Mouse (Mus musculus): ENCODE data around the gene Zic4. TPM values are rescaled to one million over a fixed set of nuclear protein-coding genes. Genes with fewer than 3 reads are reported as not detected.
A peak's percentile ranks its signal among the peaks of the same experiment; 100 is the strongest.

The Zic4 gene
- polyA plus RNA-seq, 1 experiment = 0.12 TPM

GRCm38 (mm10) chr9:91364127-91364970 lies 2.1 kb downstream of the Zic4 start:
- Histone ChIP-seq H3K27me3 (ENCODE audit: control insufficient read depth, insufficient read depth, low read length) (peaks cover 21% of the 10 kb centered on the region), H3K4me1 (ENCODE audit: control insufficient read depth, insufficient read depth, low read length) (peaks cover 19% of the 10 kb centered on the region), H3K4me3 (ENCODE audit: control insufficient read depth, low read depth, low read length) (peak overlapping the region; percentile 20)

GRCm38 (mm10) chr9:91364971-91365501 lies 2.8 kb downstream of the Zic4 start:
- H3K4me3 ChIP-seq (ENCODE audit: control insufficient read depth, low read depth, low read length) = peak overlapping the region; percentile 31
- no peak overlapping the region for H3K27ac ChIP-seq (ENCODE audit: control insufficient read depth, insufficient read depth, low read depth, low read length)
- peaks cover 21% of the 10 kb centered on the region for H3K27me3 ChIP-seq (ENCODE audit: control insufficient read depth, insufficient read depth, low read length)
- H3K36me3 ChIP-seq (ENCODE audit: control insufficient read depth, insufficient read depth, low read length) = no peaks in the 10 kb centered on the region
- no peak for TF ChIP-seq CTCF (IDR thresholded peaks at IDR 0.05; ENCODE audit: control insufficient read depth, insufficient read depth, insufficient replicate concordance, low read depth, low read length)
- no peak for TF ChIP-seq POLR2A (IDR thresholded peaks at IDR 0.05; ENCODE audit: control insufficient read depth, low read depth, low read length)
- peaks cover 19% of the 10 kb centered on the region for H3K4me1 ChIP-seq (ENCODE audit: control insufficient read depth, insufficient read depth, low read length)

More at GRCm38 (mm10) chr9:91364127-91364970, 2.1 kb downstream of the Zic4 start:
- no peak for TF ChIP-seq POLR2A (IDR thresholded peaks at IDR 0.05; ENCODE audit: control insufficient read depth, low read depth, low read length)
- Histone ChIP-seq H3K27ac (ENCODE audit: control insufficient read depth, insufficient read depth, low read depth, low read length) (no peak overlapping the region), H3K36me3 (ENCODE audit: control insufficient read depth, insufficient read depth, low read length) (no peaks in the 10 kb centered on the region)

DNA sequence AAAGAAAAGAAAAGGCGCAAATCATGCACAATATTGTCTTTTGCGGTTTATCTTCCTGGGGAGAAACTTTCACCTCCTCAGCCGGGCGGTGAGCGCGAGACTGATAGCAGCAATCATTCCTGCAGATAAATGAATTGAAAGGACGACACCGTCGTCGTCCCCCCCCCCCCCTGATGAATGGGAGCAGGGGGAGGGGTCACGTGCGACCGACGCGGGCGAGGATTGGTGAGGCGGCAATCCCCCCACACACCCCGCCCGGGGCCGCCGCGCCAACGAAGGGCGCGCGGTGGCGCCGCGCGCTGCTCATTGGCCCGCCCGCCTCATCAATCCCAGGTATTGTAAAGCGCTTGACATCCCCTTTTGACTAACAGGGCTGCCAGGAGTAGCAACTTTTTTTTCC lies 3.5 kb downstream of the Zic4 start, which contains the start of gene Zic1:
TSS of gene Zic1 (minus strand) at position 147 of the 400 bp plus-strand sequence.
- Histone ChIP-seq H3K36me3 (ENCODE audit: control insufficient read depth, insufficient read depth, low read length) (no peaks in the 10 kb centered on the region), H3K27ac (ENCODE audit: control insufficient read depth, insufficient read depth, low read depth, low read length) (no peak within 1 kb of the TSS), H3K4me3 (ENCODE audit: control insufficient read depth, low read depth, low read length) (peak within 1 kb of the TSS; percentile 31), H3K27me3 (ENCODE audit: control insufficient read depth, insufficient read depth, low read length) (peaks cover 21% of the 10 kb centered on the region), H3K4me1 (ENCODE audit: control insufficient read depth, insufficient read depth, low read length) (peaks cover 19% of the 10 kb centered on the region)
- no peak for TF ChIP-seq CTCF (IDR thresholded peaks at IDR 0.05; ENCODE audit: control insufficient read depth, insufficient read depth, insufficient replicate concordance, low read depth, low read length)
- no peak for TF ChIP-seq POLR2A (IDR thresholded peaks at IDR 0.05; ENCODE audit: control insufficient read depth, low read depth, low read length)

- Histone ChIP-seq H3K36me3 (ENCODE audit: control insufficient read depth, insufficient read depth, low read length) (no peaks in the 10 kb centered on the region), H3K27ac (ENCODE audit: control insufficient read depth, insufficient read depth, low read depth, low read length) (no peak overlapping the region), H3K4me3 (ENCODE audit: control insufficient read depth, low read depth, low read length) (no peak overlapping the region), H3K27me3 (ENCODE audit: control insufficient read depth, insufficient read depth, low read length) (peaks cover 21% of the 10 kb centered on the region), H3K4me1 (ENCODE audit: control insufficient read depth, insufficient read depth, low read length) (peaks cover 18% of the 10 kb centered on the region)
- no peak for TF ChIP-seq POLR2A (IDR thresholded peaks at IDR 0.05; ENCODE audit: control insufficient read depth, low read depth, low read length)
- TF ChIP-seq CTCF (IDR thresholded peaks at IDR 0.05; ENCODE audit: control insufficient read depth, insufficient read depth, insufficient replicate concordance, low read depth, low read length) = no peak
These were observed 4.2 kb downstream of the Zic4 start for GRCm38 (mm10) chr9:91366226-91366998.

GRCm38 (mm10) chr9:91366999-91367811 lies 5.0 kb downstream of the Zic4 start:
- TF ChIP-seq POLR2A (IDR thresholded peaks at IDR 0.05; ENCODE audit: control insufficient read depth, low read depth, low read length) = no peak
- no peak for TF ChIP-seq CTCF (IDR thresholded peaks at IDR 0.05; ENCODE audit: control insufficient read depth, insufficient read depth, insufficient replicate concordance, low read depth, low read length)
- peaks cover 20% of the 10 kb centered on the region for H3K27me3 ChIP-seq (ENCODE audit: control insufficient read depth, insufficient read depth, low read length)
- H3K27ac ChIP-seq (ENCODE audit: control insufficient read depth, insufficient read depth, low read depth, low read length) = no peak overlapping the region
- H3K4me3 ChIP-seq (ENCODE audit: control insufficient read depth, low read depth, low read length) = no peak overlapping the region
- H3K4me1 ChIP-seq (ENCODE audit: control insufficient read depth, insufficient read depth, low read length) = peaks cover 16% of the 10 kb centered on the region
- H3K36me3 ChIP-seq (ENCODE audit: control insufficient read depth, insufficient read depth, low read length) = no peaks in the 10 kb centered on the region

DNA sequence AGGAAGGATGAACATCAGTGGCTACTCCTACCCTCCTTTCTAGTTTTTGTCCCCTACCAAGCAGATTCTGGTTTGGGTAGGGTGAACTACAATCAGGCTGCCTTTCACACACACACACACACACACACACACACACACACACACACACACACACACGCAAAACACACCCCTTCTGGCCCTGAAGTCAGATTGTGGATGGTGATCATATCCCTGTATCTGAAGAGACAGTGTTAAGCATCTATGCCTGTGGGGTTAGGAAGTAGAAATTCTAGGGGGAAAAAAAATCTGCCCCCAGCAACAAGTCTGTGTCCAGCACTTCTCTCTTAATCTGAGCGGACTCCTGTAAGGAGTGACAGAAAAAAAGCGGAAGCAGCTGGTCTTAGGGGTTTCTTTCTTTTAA lies 5.9 kb downstream of the Zic4 start:
- peaks cover 14% of the 10 kb centered on the region for H3K4me1 ChIP-seq (ENCODE audit: control insufficient read depth, insufficient read depth, low read length)
- H3K36me3 ChIP-seq (ENCODE audit: control insufficient read depth, insufficient read depth, low read length) = no peaks in the 10 kb centered on the region
- TF ChIP-seq CTCF (IDR thresholded peaks at IDR 0.05; ENCODE audit: control insufficient read depth, insufficient read depth, insufficient replicate concordance, low read depth, low read length) (no peak), POLR2A (IDR thresholded peaks at IDR 0.05; ENCODE audit: control insufficient read depth, low read depth, low read length) (no peak)
- peaks cover 16% of the 10 kb centered on the region for H3K27me3 ChIP-seq (ENCODE audit: control insufficient read depth, insufficient read depth, low read length)
- no peak overlapping the region for H3K27ac ChIP-seq (ENCODE audit: control insufficient read depth, insufficient read depth, low read depth, low read length)
- no peak overlapping the region for H3K4me3 ChIP-seq (ENCODE audit: control insufficient read depth, low read depth, low read length)
